Mouse (Mus musculus) bone marrow, adult 2 months (tissue): ENCODE measurements at regions not wholly inside any gene's neighbourhood (a gene's known extent, or its start where the extent isn't known, plus 50 kb on each side); places are given as distances from the start of the nearest gene placed in this dataset.

Experiments
- H3K27ac ChIP-seq: fragments of 200-500 bp; 2 replicates; pipeline ENCODE4 v1.5.1; 2012; ENCODE audit warnings: low read depth, mild to moderate bottlenecking, control low read depth, inconsistent platforms, low read length; ENCODE audit not compliant: control insufficient read depth, poor library complexity, insufficient read depth
- H3K4me1 ChIP-seq: fragments of 200-500 bp; 2 replicates; pipeline ENCODE4 v1.6.1; 2011; ENCODE audit warnings: low read length; ENCODE audit not compliant: control insufficient read depth, insufficient read depth
- H3K4me3 ChIP-seq: fragments of 200-500 bp; replicated peaks from 2 replicates; pipeline ENCODE3; 2011; ENCODE audit warnings: mild to moderate bottlenecking, low read depth, low read length, control low read depth; ENCODE audit not compliant: control insufficient read depth
- CTCF ChIP-seq: fragments of 200-500 bp; IDR thresholded peaks from 2 replicates; pipeline ENCODE4 v1.5.1; 2011; ENCODE audit warnings: low read length, control low read depth; ENCODE audit not compliant: control insufficient read depth, insufficient read depth
- POLR2A ChIP-seq: fragments of 200-500 bp; IDR thresholded peaks from 2 replicates; pipeline ENCODE4 v1.6.1; 2011; ENCODE audit warnings: low read depth, mild to moderate bottlenecking, control low read depth, low read length, borderline replicate concordance; ENCODE audit not compliant: control insufficient read depth
- WGBS: fragments of 180-500 bp; shearing (Covaris S2); methylation state at CpG from one replicate; pipeline ENCODE4 v1.1.7; 2018; 5-methylcytosine and 5-hydroxymethylcytosine counted together

GRCm38 (mm10) chr8:128056251-128056650 is 302.2 kb upstream of the Nrp1 start:
- Histone ChIP-seq H3K4me3 (no peak overlapping the region), H3K27ac (no peak overlapping the region), H3K4me1 (0 out of 2 replicates have a peak, but pooled peaks cover 1% of the 10 kb centered on the region)
- WGBS = 89% methylated on average over 8 of the region's 8 CpGs
- no peak for TF ChIP-seq CTCF
- no peak for TF ChIP-seq POLR2A

- 86% methylated on average over 6 of the region's 6 CpGs for WGBS
- no peak overlapping the region for H3K4me3 ChIP-seq
- TF ChIP-seq POLR2A = no peak
- TF ChIP-seq CTCF = no peak
- no peak overlapping the region for H3K27ac ChIP-seq
- 0 out of 2 replicates have a peak, but pooled peaks cover 1% of the 10 kb centered on the region for H3K4me1 ChIP-seq
Measured at GRCm38 (mm10) chr8:128057845-128058244, 300.6 kb upstream of the Nrp1 start.

DNA sequence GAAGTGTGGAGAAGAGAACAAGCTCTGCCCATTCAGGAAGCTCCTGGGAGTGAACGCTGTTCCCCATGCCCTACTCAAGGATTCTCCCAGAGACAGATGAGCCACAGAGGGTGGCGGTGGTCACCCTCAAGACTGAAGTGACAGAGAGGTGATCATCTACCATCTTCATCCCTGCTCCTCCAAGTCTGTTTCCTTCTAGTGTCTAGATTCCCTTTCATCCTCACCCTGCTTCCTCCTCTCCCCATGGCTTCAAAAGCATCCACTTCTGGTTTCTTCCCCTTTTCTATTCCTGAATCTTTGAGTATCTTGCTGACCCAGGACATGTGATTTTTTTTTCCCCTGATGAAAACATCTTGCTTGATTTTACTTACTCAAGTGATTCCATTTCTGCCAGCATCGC is 298.6 kb upstream of the Nrp1 start:
- Histone ChIP-seq H3K4me3 (no peak overlapping the region), H3K4me1 (0 out of 2 replicates have a peak, but pooled peaks cover 1% of the 10 kb centered on the region), H3K27ac (no peak overlapping the region)
- TF ChIP-seq CTCF = no peak
- TF ChIP-seq POLR2A = no peak
- WGBS = 73% methylated on average over 3 of the region's 3 CpGs

DNA sequence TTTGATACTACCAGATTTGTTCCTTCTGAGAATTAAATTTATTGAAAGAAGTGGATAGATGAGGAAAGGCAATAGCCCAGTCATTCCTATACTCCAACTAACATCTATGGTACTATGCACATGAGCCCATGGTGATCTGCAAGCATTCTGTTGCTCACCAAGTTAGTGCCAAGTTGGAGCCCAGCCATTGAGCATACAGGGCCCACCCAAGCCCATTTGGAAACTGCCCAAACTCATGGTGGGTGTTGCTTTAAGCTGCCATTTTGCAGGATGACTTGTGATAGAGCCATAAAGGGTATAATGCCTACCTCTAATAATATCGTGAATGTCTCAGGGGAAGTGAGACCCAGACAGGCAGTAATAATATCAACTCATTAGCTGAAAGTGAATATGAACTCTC is 294.2 kb upstream of the Nrp1 start:
- no peak overlapping the region for H3K27ac ChIP-seq
- H3K4me1 ChIP-seq = 0 out of 2 replicates have a peak, but pooled peaks cover 1% of the 10 kb centered on the region
- no peak overlapping the region for H3K4me3 ChIP-seq
- TF ChIP-seq CTCF (no peak), POLR2A (no peak)
- 82% methylated on average over 1 of the region's 1 CpGs for WGBS

DNA sequence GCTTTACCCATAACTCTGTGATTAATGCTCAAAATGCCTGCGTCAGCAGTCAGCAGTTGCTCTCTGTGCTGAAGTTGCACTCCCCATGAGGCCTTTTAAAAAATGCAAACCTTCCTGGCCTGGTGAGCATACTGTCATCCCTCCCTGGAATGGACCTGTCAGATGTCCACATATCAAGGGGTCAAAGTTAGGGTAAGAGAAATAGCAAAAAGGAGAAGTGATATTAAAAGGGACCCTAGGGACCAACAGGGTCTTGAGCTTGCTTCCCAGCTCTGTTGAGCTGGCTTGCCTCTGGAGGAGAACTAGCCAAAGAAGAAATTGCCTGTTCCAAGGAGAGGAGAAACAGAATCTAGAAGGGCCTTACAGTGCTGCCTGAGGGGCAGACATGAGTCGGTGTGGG is 293.3 kb upstream of the Nrp1 start:
- Histone ChIP-seq H3K4me3 (no peak overlapping the region), H3K27ac (no peak overlapping the region), H3K4me1 (no peaks in the 10 kb centered on the region)
- WGBS = 83% methylated on average over 2 of the region's 2 CpGs
- TF ChIP-seq CTCF (no peak), POLR2A (no peak)

GRCm38 (mm10) chr8:128065964-128066680 is 292.3 kb upstream of the Nrp1 start:
- Histone ChIP-seq H3K27ac (no peak overlapping the region), H3K4me3 (no peak overlapping the region), H3K4me1 (no peaks in the 10 kb centered on the region)
- TF ChIP-seq CTCF (no peak), POLR2A (no peak)
- WGBS = 79% methylated on average over 7 of the region's 7 CpGs

DNA sequence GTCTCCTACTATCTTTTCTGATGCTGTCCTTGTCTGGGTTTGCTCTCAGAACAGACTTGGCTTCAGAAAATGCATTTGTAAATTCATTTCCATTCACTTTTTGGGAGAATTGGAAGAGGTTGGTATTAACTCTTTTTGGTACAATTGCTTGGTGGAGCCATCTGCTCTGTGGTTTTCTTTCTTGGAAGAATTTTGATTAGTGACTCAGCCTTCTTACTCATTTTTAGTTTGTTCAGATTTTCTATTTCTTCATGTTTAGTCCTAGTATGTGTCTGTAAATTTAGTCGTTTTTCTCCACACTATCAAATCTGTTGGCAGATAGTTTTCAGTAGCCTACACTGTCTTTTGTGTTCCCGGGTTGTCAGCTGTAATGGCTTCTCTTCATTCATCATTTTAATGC is 288.7 kb upstream of the Nrp1 start:
- Histone ChIP-seq H3K4me1 (no peaks in the 10 kb centered on the region), H3K4me3 (no peak overlapping the region), H3K27ac (no peak overlapping the region)
- TF ChIP-seq POLR2A (no peak), CTCF (no peak)
- 79% methylated on average over 2 of the region's 2 CpGs for WGBS

DNA sequence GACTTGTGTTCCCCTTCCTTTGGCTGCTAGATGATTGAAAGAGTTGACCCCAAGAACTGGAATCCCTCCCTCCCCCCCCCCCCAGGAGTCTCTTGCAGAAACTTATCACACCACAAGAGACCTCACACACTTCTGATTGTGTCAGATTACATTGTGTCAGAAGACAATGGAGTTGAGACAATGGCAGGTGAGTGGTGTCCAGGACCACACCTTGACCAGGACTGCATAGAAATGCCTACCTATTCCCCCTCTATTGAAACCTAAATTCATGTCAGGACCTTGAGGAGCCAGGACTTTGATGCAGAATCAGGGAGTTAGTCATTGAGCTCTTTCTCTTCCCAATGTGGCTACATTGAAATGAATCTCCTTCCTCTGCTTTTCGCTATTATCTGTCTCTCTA is 282.8 kb upstream of the Nrp1 start:
- Histone ChIP-seq H3K4me1 (no peaks in the 10 kb centered on the region; the same call in 1 of the 2 replicates), H3K27ac (no peak overlapping the region), H3K4me3 (no peak overlapping the region)
- 87% methylated on average over 1 of the region's 1 CpGs for WGBS
- TF ChIP-seq POLR2A (no peak), CTCF (no peak)
